Mouse (Mus musculus) CH12.LX (cell line): Measurements from ENCODE around the gene Vmn1r40. TPM values are rescaled to one million over a fixed set of nuclear protein-coding genes. Genes with fewer than 3 reads are reported as not detected.
A peak's percentile ranks its signal among the peaks of the same experiment; 100 is the strongest.

Experiments
- DNase-seq: peaks from one replicate; pipeline ENCODE4 v3.0.0-alpha.2; 2013; ENCODE audit errors: extremely low read depth
- H3K27ac ChIP-seq: 2 replicates; pipeline ENCODE4 v1.5.1; 2012; ENCODE audit warnings: low read depth, mild to moderate bottlenecking, control low read depth, moderate library complexity; ENCODE audit not compliant: insufficient read depth
- H3K27me3 ChIP-seq: replicated peaks from 2 replicates; pipeline ENCODE3; 2012; ENCODE audit warnings: inconsistent platforms
- H3K36me3 ChIP-seq, 2 experiments: replicated peaks in 1 of 2; 2 replicates each; pipeline versions ENCODE3 to v1.6.1; 2012; ENCODE audit warnings: inconsistent platforms in 1 of 2, low read length in 1 of 2, mild to moderate bottlenecking in 1 of 2, mixed read lengths in 1 of 2, moderate library complexity in 1 of 2; ENCODE audit not compliant: control insufficient read depth in 1 of 2, insufficient read depth in 1 of 2
- H3K4me1 ChIP-seq, 2 experiments: 2 replicates each; pipeline ENCODE4 v1.6.1; 2012; ENCODE audit warnings: inconsistent platforms in 1 of 2, moderate library complexity in 1 of 2; ENCODE audit not compliant: insufficient read depth in 2 of 2, control insufficient read depth in 1 of 2
- H3K4me2 ChIP-seq: 2 replicates; pipeline ENCODE4 v1.6.1; 2012; ENCODE audit warnings: low read depth, mild to moderate bottlenecking, control low read depth; ENCODE audit not compliant: poor library complexity, insufficient read depth, severe bottlenecking
- H3K4me3 ChIP-seq, 3 experiments: fragments of 150-350 bp in 1 of 3; sonication (generic) in 1 of 3; replicated peaks in 1 of 3; 2 replicates each; pipeline versions ENCODE3 to v1.5.1; 2011 to 2012; ENCODE audit warnings: low read depth in 2 of 3, low read length in 2 of 3, mild to moderate bottlenecking in 2 of 3, moderate library complexity in 2 of 3, control low read depth in 1 of 3, improper control_type of control experiment in 1 of 3, inconsistent platforms in 1 of 3, mixed read lengths in 1 of 3; ENCODE audit not compliant: poor library complexity in 1 of 3
- H3K79me2 ChIP-seq: replicated peaks from 2 replicates; pipeline ENCODE4 v1.6.1; 2012; ENCODE audit warnings: mild to moderate bottlenecking, moderate library complexity; ENCODE audit not compliant: control insufficient read depth, poor library complexity, insufficient read depth, severe bottlenecking; ENCODE audit errors: extremely low read depth
- H3K9ac ChIP-seq: 2 replicates; pipeline ENCODE4 v1.6.1; 2012; ENCODE audit warnings: low read depth, mild to moderate bottlenecking, control low read depth, moderate library complexity; ENCODE audit not compliant: insufficient read depth
- H3K9me3 ChIP-seq: replicated peaks from 2 replicates; pipeline ENCODE3; 2012; ENCODE audit warnings: low read length, inconsistent platforms, mixed read lengths
- BHLHE40 ChIP-seq: IDR thresholded peaks from 2 replicates; pipeline ENCODE4 v1.6.1; 2011; ENCODE audit warnings: mild to moderate bottlenecking, low read depth, low read length, improper control_type of control experiment
- CTCF ChIP-seq, 2 experiments: IDR thresholded peaks in 1 of 2; conservative IDR thresholded peaks in 1 of 2; 2 replicates each; pipeline ENCODE4 v1.5.1; 2011 to 2012; ENCODE audit warnings: low read depth in 2 of 2, low read length in 2 of 2, improper control_type of control experiment in 1 of 2, inconsistent platforms in 1 of 2, mild to moderate bottlenecking in 1 of 2, moderate library complexity in 1 of 2
- GABPA ChIP-seq: IDR thresholded peaks from 2 replicates; pipeline ENCODE4 v1.6.1; 2012; ENCODE audit warnings: low read depth, low read length, improper control_type of control experiment, inconsistent platforms; ENCODE audit not compliant: insufficient replicate concordance
- JUN ChIP-seq: IDR thresholded peaks from 2 replicates; pipeline ENCODE4 v1.6.1; 2011; ENCODE audit warnings: low read depth, mild to moderate bottlenecking, low read length, improper control_type of control experiment, moderate library complexity; ENCODE audit not compliant: insufficient read depth
- JUND ChIP-seq: conservative IDR thresholded peaks from 2 replicates; pipeline ENCODE4 v1.6.1; 2011; ENCODE audit warnings: low read depth, low read length, improper control_type of control experiment
- MAZ ChIP-seq: IDR thresholded peaks from 2 replicates; pipeline ENCODE4 v1.6.1; 2012; ENCODE audit warnings: low read depth, mild to moderate bottlenecking, inconsistent platforms, low read length, improper control_type of control experiment, moderate library complexity
- MXI1 ChIP-seq: IDR thresholded peaks from 2 replicates; pipeline ENCODE4 v1.6.1; 2011; ENCODE audit warnings: mild to moderate bottlenecking, low read depth, low read length, improper control_type of control experiment
- NELFE ChIP-seq: IDR thresholded peaks from 2 replicates; pipeline ENCODE4 v1.6.1; 2011; ENCODE audit warnings: low read depth, low read length, improper control_type of control experiment
- RAD21 ChIP-seq: IDR thresholded peaks from 2 replicates; pipeline ENCODE4 v1.6.1; 2011; ENCODE audit warnings: low read depth, mild to moderate bottlenecking, low read length, improper control_type of control experiment, moderate library complexity
- RCOR1 ChIP-seq: conservative IDR thresholded peaks from 2 replicates; pipeline ENCODE4 v1.6.1; 2012; ENCODE audit warnings: low read depth, mild to moderate bottlenecking, inconsistent platforms, low read length, improper control_type of control experiment
- SIN3A ChIP-seq: IDR thresholded peaks from 2 replicates; pipeline ENCODE4 v1.6.1; 2012; ENCODE audit warnings: low read length, improper control_type of control experiment, inconsistent platforms
- SMC3 ChIP-seq: IDR thresholded peaks from 2 replicates; pipeline ENCODE4 v1.6.1; 2011; ENCODE audit warnings: low read depth, low read length, improper control_type of control experiment
- TCF12 ChIP-seq: IDR thresholded peaks from 2 replicates; pipeline ENCODE4 v1.6.1; 2014; ENCODE audit warnings: low read depth, mild to moderate bottlenecking, inconsistent platforms, low read length, improper control_type of control experiment
- UBTF ChIP-seq: IDR thresholded peaks from 2 replicates; pipeline ENCODE4 v1.6.1; 2012; ENCODE audit warnings: low read depth, mild to moderate bottlenecking, inconsistent platforms, low read length, improper control_type of control experiment, moderate library complexity
- USF1 ChIP-seq: IDR thresholded peaks from 2 replicates; pipeline ENCODE4 v1.6.1; 2014; ENCODE audit warnings: low read depth, mild to moderate bottlenecking, inconsistent platforms, low read length, improper control_type of control experiment
- ZC3H11A ChIP-seq: IDR thresholded peaks from 2 replicates; pipeline ENCODE4 v1.6.1; 2012; ENCODE audit warnings: low read depth, mild to moderate bottlenecking, inconsistent platforms, low read length, improper control_type of control experiment
- dilution Hi-C: fragments of 300-500 bp; cut with MboI; formaldehyde crosslinking; loops from 2 replicates; pipeline ENCODE4 v1.14.3; 2020; ENCODE audit warnings: low sequenced_read_pairs; ENCODE audit not compliant: extremely low pct_unique_long_range_greater_than_20kb, extremely low pct_ligation_motif_present
- in situ Hi-C: fragments of 300-500 bp; cut with MboI; formaldehyde crosslinking; loops from 3 replicates; pipeline ENCODE4 v1.14.3; 2019; ENCODE audit warnings: low sequenced_read_pairs, low pct_ligation_motif_present, low pct_unique_long_range_greater_than_20kb, mixed read lengths
- polyA plus RNA-seq: library from polyadenylated mRNA; unstranded; fragments of >175 nt; gene quantifications from 2 replicates; pipeline ENCODE4 v1.2.1, GENCODE M21; 2012; ENCODE audit warnings: low read depth; ENCODE audit not compliant: insufficient read length
- total RNA-seq, 2 experiments: library from RNA; depleted of rRNA; stranded (reverse); fragments of 300-350 nt in 1 of 2; fragments of >200 nt in 1 of 2; gene quantifications; 2 replicates each; pipeline ENCODE4 v1.2.3; 2012 to 2014

Gene Vmn1r40
- total and polyA plus RNA-seq, 3 experiments = not detected

- dilution Hi-C loops = no loop called here
- Histone ChIP-seq H3K4me3 (no peak overlapping the region), H3K79me2 (no peaks in the 10 kb centered on the region)
- DNase-seq = no peak
- TF ChIP-seq JUN (no peak), GABPA (no peak), JUND (no peak), MXI1 (no peak), TCF12 (no peak), ZC3H11A (no peak), UBTF (no peak)
- TF ChIP-seq, all 38 proteins: peak for 0
- no peak overlapping the region for H3K4me2 ChIP-seq
- in situ Hi-C loops = loop anchor here (25.0 kb wide), 1 partner anchor 878 kb away; no protein-coding TSS in a partner anchor
- peaks cover 0 to 25% of the 10 kb centered on the region in 2 experiments for H3K36me3 ChIP-seq
- no peaks in the 10 kb centered on the region for H3K9me3 ChIP-seq
- H3K9ac ChIP-seq = no peak overlapping the region
- H3K27me3 ChIP-seq = no peaks in the 10 kb centered on the region
- no peak overlapping the region for H3K27ac ChIP-seq
- no peaks in the 10 kb centered on the region for H3K4me1 ChIP-seq
Measured at GRCm38 (mm10) chr6:89658931-89659330, 48.4 kb upstream of the Vmn1r40 start.

- no peak overlapping the region for H3K4me3 ChIP-seq
- peak; percentile 31 for DNase-seq
- H3K9ac ChIP-seq = no peak overlapping the region
- H3K79me2 ChIP-seq = no peaks in the 10 kb centered on the region
- H3K27me3 ChIP-seq = no peaks in the 10 kb centered on the region
- in situ Hi-C loops = loop anchor here (25.0 kb wide), 1 partner anchor 877 kb away; no protein-coding TSS in a partner anchor
- H3K9me3 ChIP-seq = no peaks in the 10 kb centered on the region
- H3K4me1 ChIP-seq = no peaks in the 10 kb centered on the region
- H3K36me3 ChIP-seq = peaks cover 0 to 28% of the 10 kb centered on the region in 2 experiments
- no peak overlapping the region for H3K27ac ChIP-seq
- TF ChIP-seq SMC3 (peak; percentile 32), USF1 (no peak), RCOR1 (no peak), NELFE (no peak), SIN3A (no peak), RAD21 (peak; percentile 51), BHLHE40 (no peak), UBTF (no peak), CTCF (conservative IDR thresholded peaks at IDR 0.05 in 1 of 2, IDR thresholded peaks at IDR 0.05 in 1 of 2; ENCODE audit: low read depth in 2 of 2, low read length in 2 of 2) (peak; percentile 52 to 75; a peak in 3 of 4 replicates), MXI1 (no peak), MAZ (no peak)
- no peak overlapping the region for H3K4me2 ChIP-seq
- dilution Hi-C loops = no loop called here
Measured at GRCm38 (mm10) chr6:89659692-89660423, 47.5 kb upstream of the Vmn1r40 start.
